Comparison of ENCODE assay signal across 9 mouse cellular contexts in the genomic region with DNA sequence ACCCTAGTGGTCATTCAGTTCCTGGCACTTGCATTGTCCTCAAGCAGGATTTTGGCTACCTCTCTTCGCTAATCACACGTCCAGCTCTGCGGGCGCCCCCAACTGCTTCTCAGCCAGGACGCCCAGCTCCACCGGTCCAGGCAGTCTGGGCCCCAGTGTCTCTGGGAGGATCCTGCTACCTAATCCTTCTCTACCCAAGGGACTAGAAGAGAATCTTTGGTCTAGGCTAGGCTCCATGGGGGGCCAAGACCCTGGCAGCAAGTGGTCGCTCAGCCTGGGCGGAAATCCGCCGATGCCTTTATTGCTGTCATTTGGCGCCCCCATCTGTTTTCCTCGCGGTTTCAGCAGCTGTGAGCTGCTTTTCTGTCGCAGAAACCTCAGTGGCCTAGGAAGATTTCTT. TPM values are rescaled to one million over a fixed set of nuclear protein-coding genes. Genes with fewer than 3 reads are reported as not detected.
A peak's percentile ranks its signal among the peaks of the same experiment; 100 is the strongest.
DNase-seq lines count a peak whose midpoint lies in the region; ATAC-seq and TF ChIP-seq lines count a peak whose summit lies in the region.
"Had no signal": no experiment of that assay in that cellular context is flagged by ENCODE, and none has a peak within 500 bp of the region (broad histone marks: within the 10 kb centered on the region; RNA-seq: fewer than 3 reads in every experiment).

No protein-coding gene starts in this region.

- peak; percentile 13; the same call in 1 of the 2 replicates for TF ChIP-seq CTCF in E14TG2a.4 (conservative IDR thresholded peaks at IDR 0.05; ENCODE audit: low read length)

- H3K4me2 ChIP-seq in embryonic facial prominence, embryonic 14.5 days (ENCODE audit: low read depth, low read length): peak overlapping the region; percentile 50
- peak overlapping the region; percentile 54 for H3K4me2 ChIP-seq in hindbrain, embryonic 16.5 days (ENCODE audit: low read length)

- H3K4me1 ChIP-seq in E14TG2a.4 (replicated peaks; ENCODE audit: low read depth, low read length): peaks cover 36% of the 10 kb centered on the region
- 0 out of 2 replicates have a peak, but pooled peaks cover 3% of the 10 kb centered on the region for H3K4me1 ChIP-seq in embryonic facial prominence, embryonic 14.5 days (ENCODE audit: control insufficient read depth, insufficient read depth, low read length)
- H3K4me1 ChIP-seq in hindbrain, embryonic 16.5 days (ENCODE audit: control insufficient read depth, insufficient read depth, low read depth, low read length): no peaks in the 10 kb centered on the region

- 0 out of 2 replicates have a peak, but pooled peaks have one; percentile 44 for ATAC-seq in embryonic facial prominence, embryonic 14.5 days (ENCODE audit: low read depth)
- ATAC-seq in hindbrain, embryonic 16.5 days: peak; percentile 68; the same call in 1 of the 2 replicates
- no peak for ATAC-seq in erythroid progenitor cell, adult 5-6 weeks (replicated peaks; ENCODE audit: low FRiP score, poor library complexity, severe bottlenecking)

- no peak overlapping the region for H3K4me3 ChIP-seq in E14TG2a.4 (replicated peaks; ENCODE audit: low read length)
- peak overlapping the region; percentile 24 for H3K4me3 ChIP-seq in embryonic facial prominence, embryonic 14.5 days (ENCODE audit: low read depth, low read length)
- H3K4me3 ChIP-seq in hindbrain, embryonic 16.5 days (ENCODE audit: low read length): peak overlapping the region; percentile 21; the same call in 1 of the 2 replicates

- H3K9me3 ChIP-seq in E14TG2a.4 (ENCODE audit: low read length): no peaks in the 10 kb centered on the region; the same call in 1 of the 2 replicates
- no peaks in the 10 kb centered on the region for H3K9me3 ChIP-seq in embryonic facial prominence, embryonic 14.5 days (ENCODE audit: control insufficient read depth, low read length)
- no peaks in the 10 kb centered on the region for H3K9me3 ChIP-seq in hindbrain, embryonic 16.5 days (ENCODE audit: control insufficient read depth, low read length)

- 0% methylated on average over 14 of the region's 14 CpGs for WGBS in embryonic facial prominence, embryonic 14.5 days
- WGBS in hindbrain, embryonic 16.5 days: under 1% methylated on average over 14 of the region's 14 CpGs

- H3K27me3 ChIP-seq in E14TG2a.4 (ENCODE audit: insufficient read depth, low read length): peaks cover 97% of the 10 kb centered on the region
- peaks cover 100% of the 10 kb centered on the region for H3K27me3 ChIP-seq in embryonic facial prominence, embryonic 14.5 days (replicated peaks; ENCODE audit: control insufficient read depth, insufficient read depth, low read length)
- H3K27me3 ChIP-seq in hindbrain, embryonic 16.5 days (replicated peaks; ENCODE audit: control insufficient read depth, insufficient read depth, low read length): peaks cover 57% of the 10 kb centered on the region

- peak; percentile 40 for DNase-seq in kidney, adult 18-20 months
- no peak for DNase-seq in kidney, adult 11 months
- peak; percentile 86 for DNase-seq in embryonic facial prominence, embryonic 14.5 days (ENCODE audit: low spot score)
- DNase-seq in mesoderm, embryonic 11.5 days (ENCODE audit: low read depth, low spot score): peak; percentile 80
- DNase-seq in cerebellum, adult 8-10 months: no peak

- H3K36me3 ChIP-seq in E14TG2a.4 (ENCODE audit: insufficient read depth, low read length): no peaks in the 10 kb centered on the region
- no peaks in the 10 kb centered on the region for H3K36me3 ChIP-seq in embryonic facial prominence, embryonic 14.5 days (ENCODE audit: control insufficient read depth, insufficient read depth, low read length)
- H3K36me3 ChIP-seq in hindbrain, embryonic 16.5 days (ENCODE audit: control insufficient read depth, insufficient read depth, low read length): no peaks in the 10 kb centered on the region

- H3K9ac ChIP-seq in embryonic facial prominence, embryonic 14.5 days (ENCODE audit: low read depth, low read length): no peak overlapping the region
- no peak overlapping the region for H3K9ac ChIP-seq in hindbrain, embryonic 16.5 days (ENCODE audit: low read depth, low read length)

- no peak overlapping the region for H3K27ac ChIP-seq in embryonic facial prominence, embryonic 14.5 days (replicated peaks; ENCODE audit: low read depth, low read length)
- no peak overlapping the region for H3K27ac ChIP-seq in hindbrain, embryonic 16.5 days (ENCODE audit: low read depth, low read length)

RNA-seq across cellular contexts. Expression of gene Evx2, which starts 2.3 kb away (rescaled TPM):
- polyA plus RNA-seq in embryonic facial prominence, embryonic 14.5 days (2014; fragmentation: Nextera tagmentation; extraction: Ambion mirVana): not detected in 2 replicates
- 0.40 and 0.58 TPM in 2 replicates for polyA plus RNA-seq in hindbrain, embryonic 16.5 days (2015; fragmentation: Nextera tagmentation; extraction: Ambion mirVana)
- not detected in 2 replicates for total RNA-seq in erythroid progenitor cell, adult 5-6 weeks (2015; ENCODE audit: low replicate concordance)
- total RNA-seq in erythroid progenitor cell, adult 5-6 weeks (2017; ENCODE audit: low replicate concordance): not detected in 2 replicates
- total RNA-seq: hematopoietic stem cell, adult 5-6 weeks had no signal

RNA-seq across cellular contexts. Expression of gene Hoxd13, which starts 6.4 kb away (rescaled TPM):
- polyA plus RNA-seq in embryonic facial prominence, embryonic 14.5 days (2014; fragmentation: Nextera tagmentation; extraction: Ambion mirVana): not detected in 2 replicates
- polyA plus RNA-seq in hindbrain, embryonic 16.5 days (2015; fragmentation: Nextera tagmentation; extraction: Ambion mirVana): 0.06 TPM in 1 of 2 replicates, not detected in the other
- total RNA-seq in erythroid progenitor cell, adult 5-6 weeks (2015; ENCODE audit: low replicate concordance): not detected in 2 replicates
- not detected in 2 replicates for total RNA-seq in erythroid progenitor cell, adult 5-6 weeks (2017; ENCODE audit: low replicate concordance)
- total RNA-seq: hematopoietic stem cell, adult 5-6 weeks had no signal

RNA-seq across cellular contexts. Expression of gene Hoxd12, which starts 13.1 kb away (rescaled TPM):
- polyA plus RNA-seq in embryonic facial prominence, embryonic 14.5 days (2014; fragmentation: Nextera tagmentation; extraction: Ambion mirVana): not detected in 2 replicates
- not detected in 2 replicates for polyA plus RNA-seq in hindbrain, embryonic 16.5 days (2015; fragmentation: Nextera tagmentation; extraction: Ambion mirVana)
- not detected in 2 replicates for total RNA-seq in erythroid progenitor cell, adult 5-6 weeks (2015; ENCODE audit: low replicate concordance)
- not detected in 2 replicates for total RNA-seq in erythroid progenitor cell, adult 5-6 weeks (2017; ENCODE audit: low replicate concordance)
- total RNA-seq: hematopoietic stem cell, adult 5-6 weeks had no signal

RNA-seq across cellular contexts. Expression of gene Hoxd11, which starts 17.7 kb away (rescaled TPM):
- polyA plus RNA-seq in embryonic facial prominence, embryonic 14.5 days (2014; fragmentation: Nextera tagmentation; extraction: Ambion mirVana): not detected in 2 replicates
- not detected in 2 replicates for polyA plus RNA-seq in hindbrain, embryonic 16.5 days (2015; fragmentation: Nextera tagmentation; extraction: Ambion mirVana)
- not detected in 2 replicates for total RNA-seq in erythroid progenitor cell, adult 5-6 weeks (2015; ENCODE audit: low replicate concordance)
- total RNA-seq in erythroid progenitor cell, adult 5-6 weeks (2017; ENCODE audit: low replicate concordance): not detected in 2 replicates
- total RNA-seq: hematopoietic stem cell, adult 5-6 weeks had no signal

RNA-seq across cellular contexts. Expression of gene Hoxd10, which starts 30.0 kb away (rescaled TPM):
- 0.37 and 0.45 TPM in 2 replicates for polyA plus RNA-seq in embryonic facial prominence, embryonic 14.5 days (2014; fragmentation: Nextera tagmentation; extraction: Ambion mirVana)
- not detected in 2 replicates for polyA plus RNA-seq in hindbrain, embryonic 16.5 days (2015; fragmentation: Nextera tagmentation; extraction: Ambion mirVana)
- total RNA-seq in erythroid progenitor cell, adult 5-6 weeks (2015; ENCODE audit: low replicate concordance): not detected in 2 replicates
- not detected in 2 replicates for total RNA-seq in erythroid progenitor cell, adult 5-6 weeks (2017; ENCODE audit: low replicate concordance)
- total RNA-seq: hematopoietic stem cell, adult 5-6 weeks had no signal

Comparison
In these comparisons a context has a peak if more than half of its experiments do, and no peak if none do; other contexts are left out.
1. DNase-seq: peak in kidney, adult 18-20 months (single experiment), embryonic facial prominence, embryonic 14.5 days (single experiment) and mesoderm, embryonic 11.5 days (single experiment); none in kidney, adult 11 months (single experiment) and cerebellum, adult 8-10 months (single experiment).